Mouse (Mus musculus): ENCODE data around the gene Gm10406.
"Not testable (repeated sequence)": the region's sequence is repeated elsewhere in the genome, so short reads cannot be mapped to it uniquely, and the experiment has no call there.

Gm10406 gene

DNA sequence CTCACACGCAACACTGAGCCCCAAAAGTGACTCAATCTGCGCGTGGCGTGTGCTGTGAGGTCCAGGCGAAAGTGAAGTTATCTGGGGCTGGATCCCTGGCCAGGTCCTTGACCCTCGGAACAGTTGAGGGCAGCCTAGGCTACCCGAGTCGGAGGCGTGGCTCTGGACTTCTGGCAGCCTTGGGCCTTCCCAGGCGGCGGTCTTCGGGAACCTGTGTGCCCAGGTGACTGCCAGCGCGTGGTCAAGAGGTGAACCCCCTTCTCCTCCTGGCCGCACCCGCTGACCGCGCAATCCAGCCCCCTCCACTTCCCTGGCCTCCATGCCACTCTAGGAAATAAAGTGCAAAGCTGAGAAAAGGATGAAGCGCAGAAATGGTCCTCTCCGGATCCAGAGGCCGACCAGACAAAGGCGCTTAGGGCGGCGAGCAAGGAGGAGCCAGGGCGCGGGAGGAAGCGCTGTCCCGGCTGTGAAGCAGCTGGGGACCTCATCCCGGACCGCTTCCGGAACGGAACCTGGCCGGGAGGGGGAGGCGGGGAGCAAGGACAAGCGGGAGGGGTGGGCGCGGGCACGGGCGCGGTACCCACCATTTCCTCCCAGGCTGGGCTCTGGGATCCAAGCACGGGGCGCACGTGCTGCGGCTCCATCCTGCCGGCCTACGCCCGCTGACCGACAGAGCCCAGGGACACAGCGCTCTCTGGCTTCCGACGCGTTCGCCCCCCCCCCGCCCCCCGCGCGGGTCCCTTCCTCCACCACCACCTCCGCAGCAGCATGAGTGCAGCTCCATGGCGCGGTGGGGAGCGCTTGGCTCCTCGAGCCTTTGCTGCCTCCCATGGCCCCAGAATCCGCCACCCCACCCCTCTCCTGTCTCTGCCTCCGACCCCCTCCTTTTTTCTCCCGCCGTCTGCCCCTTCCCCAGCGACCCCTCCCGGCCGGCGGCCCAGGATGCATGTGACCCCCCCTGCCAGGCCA, at the start of gene Gm10406:
TSS of gene Gm10406 (minus strand) at position 669 of the 969 bp plus-strand sequence.
- DNase-seq: not testable (repeated sequence)

GRCm38 (mm10) chr14:7044870-7045269, 17.6 kb upstream of the Gm10406 start, which contains the start of gene Gm3685:
Gene Gm3685, minus strand, starts transcription at chr14:7044970.
- DNase-seq: not testable (repeated sequence)

DNA sequence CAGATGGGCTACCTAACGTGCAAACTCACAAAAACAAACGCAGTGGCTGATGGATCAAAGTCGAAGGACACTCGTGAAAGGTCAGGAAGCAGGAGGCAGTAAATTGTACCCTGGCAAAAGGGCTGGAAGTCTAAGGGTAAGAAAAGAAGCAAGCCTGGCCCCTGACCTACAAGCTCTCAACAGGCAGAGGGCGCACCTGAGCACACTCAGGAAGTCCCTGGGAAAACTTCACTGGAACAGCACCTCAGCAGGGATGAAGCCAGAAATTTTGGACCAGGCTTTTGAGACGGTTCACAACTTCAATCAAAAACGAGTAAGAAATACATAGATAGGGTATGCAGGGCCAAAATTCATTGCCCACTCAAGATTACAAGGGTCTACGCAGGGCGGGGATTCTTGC, 975 bp downstream of the Gm10406 start:
- DNase-seq: not testable (repeated sequence)

DNA sequence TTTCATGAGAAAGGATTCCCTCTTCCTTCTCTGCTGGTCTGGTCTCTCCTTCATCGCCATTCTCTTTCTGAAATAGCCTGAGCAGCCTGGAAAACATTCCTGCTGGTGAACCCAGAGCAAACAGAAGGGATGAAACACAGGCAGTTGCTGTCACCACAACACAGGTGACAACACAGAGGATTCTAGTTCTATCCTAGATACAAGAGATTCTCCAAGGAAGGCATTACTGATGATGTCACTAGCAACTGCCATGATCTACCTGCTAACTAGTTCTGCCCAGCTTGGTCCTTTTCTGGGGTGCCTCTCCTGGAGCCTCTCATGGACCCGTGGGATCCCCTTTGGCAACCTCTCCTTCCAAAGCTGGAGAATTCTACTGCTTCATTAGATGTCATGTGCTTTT, 53.5 kb downstream of the Gm10406 start, which contains the start of gene Gm6356:
TSS of gene Gm6356 (minus strand) at position 101 of the 400 bp plus-strand sequence.
- not testable (repeated sequence) for DNase-seq

Measured in cerebellum, adult 9-11 months (tissue).